Mouse (Mus musculus) CH12F3 (cell line): ENCODE measurements around the gene Arid5b.

Source experiments
- in situ Hi-C: fragments of 300-500 bp; cut with MboI; formaldehyde crosslinking; loops from 2 replicates; pipeline ENCODE4 v1.14.3; 2020; ENCODE audit warnings: low sequenced_read_pairs

Gene Arid5b

DNA sequence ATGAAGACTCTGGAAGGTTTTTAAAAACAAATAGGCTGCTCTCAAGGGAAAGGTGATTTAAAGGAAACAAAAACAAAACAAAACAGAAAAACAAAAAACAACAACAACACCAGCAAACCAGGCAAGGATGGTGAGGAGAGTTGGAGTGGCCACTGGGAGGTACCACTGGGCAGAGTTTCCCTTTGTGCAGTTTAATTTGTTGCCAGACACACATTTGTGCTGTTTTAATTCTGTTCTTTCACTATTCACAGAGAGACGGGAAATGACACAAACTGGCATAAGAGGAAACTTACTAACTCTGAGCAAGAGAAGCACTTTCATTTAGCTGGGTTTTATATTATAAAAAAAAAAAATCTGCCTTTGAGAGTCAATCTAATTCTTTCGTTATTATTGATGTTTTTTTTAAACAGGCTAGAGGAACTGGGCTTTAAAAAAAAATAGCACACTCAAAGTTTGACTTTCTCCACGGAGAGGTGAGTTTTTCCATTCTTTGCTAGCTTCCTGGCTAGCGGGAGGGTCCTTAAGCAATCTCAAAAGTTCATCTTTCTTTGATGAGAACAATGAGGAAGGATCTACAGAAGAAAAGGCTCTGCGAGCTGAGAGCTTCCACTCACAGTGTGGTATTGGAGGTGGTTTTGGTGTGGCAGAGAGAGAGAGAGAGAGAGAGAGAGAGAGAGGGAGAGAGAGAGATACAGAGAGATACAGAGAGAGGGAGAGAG, 39.7 kb downstream of the Arid5b start:
- in situ Hi-C loops, result no loop called here

DNA sequence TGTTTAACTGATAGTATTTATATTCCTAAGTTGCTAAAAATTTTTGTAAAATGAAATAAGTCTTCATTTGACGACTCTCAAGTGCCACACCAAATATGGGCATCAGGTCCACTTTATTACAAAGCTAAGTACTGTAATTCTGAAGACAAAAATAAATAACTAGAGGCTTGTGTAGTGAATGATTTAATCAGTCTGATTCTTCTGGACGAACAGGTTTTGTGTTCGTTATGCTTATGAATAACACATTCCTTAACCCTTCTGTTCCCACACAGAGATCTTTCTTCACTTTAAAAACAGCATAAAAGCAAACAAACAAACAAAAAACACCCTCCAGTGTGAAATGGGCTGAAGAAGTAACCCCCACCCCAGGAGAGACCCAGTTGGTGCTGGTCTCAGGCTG, 40.4 kb downstream of the Arid5b start:
- in situ Hi-C loops, result no loop called here

GRCm38 (mm10) chr10:68236956-68237455, 41.5 kb downstream of the Arid5b start:
- in situ Hi-C loops, result no loop called here

GRCm38 (mm10) chr10:68231385-68232182, 47.0 kb downstream of the Arid5b start:
- in situ Hi-C loops, result no loop called here

DNA sequence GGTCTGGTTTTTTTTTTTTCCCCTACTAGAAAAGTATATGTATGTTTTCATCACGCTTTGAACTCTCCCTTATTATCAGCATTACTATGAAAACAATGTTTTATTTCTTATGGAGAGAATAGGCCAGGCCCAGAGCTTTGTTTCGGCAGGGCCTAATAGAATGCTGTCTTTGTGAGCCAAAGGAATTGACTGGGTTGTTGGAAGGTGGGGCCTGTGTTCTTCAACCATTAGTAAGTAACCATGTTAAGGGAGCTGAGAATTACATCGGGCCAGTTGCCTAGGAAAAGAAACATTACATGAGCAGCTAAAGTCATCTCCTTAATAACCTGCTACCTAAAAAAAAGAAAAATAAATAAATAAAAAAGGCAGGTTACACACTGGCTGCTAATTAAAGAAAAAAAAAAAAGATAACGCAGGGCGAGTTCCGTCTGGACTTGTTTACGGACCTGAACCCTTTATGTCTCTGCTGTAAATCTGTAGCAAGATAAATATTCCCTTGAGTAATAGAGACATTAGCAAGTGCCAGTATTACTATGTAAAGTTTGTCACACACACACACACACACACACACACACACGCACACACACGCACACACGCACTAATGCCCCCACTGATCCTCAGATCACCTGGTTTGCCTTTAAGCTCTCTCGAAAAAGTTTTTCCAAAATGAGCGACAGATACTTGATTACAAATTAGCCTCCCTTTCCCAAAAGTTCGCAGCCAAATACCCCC, 47.7 kb downstream of the Arid5b start:
- in situ Hi-C loops, result no loop called here

GRCm38 (mm10) chr10:68229640-68230565, 48.6 kb downstream of the Arid5b start:
- in situ Hi-C loops, result no loop called here

DNA sequence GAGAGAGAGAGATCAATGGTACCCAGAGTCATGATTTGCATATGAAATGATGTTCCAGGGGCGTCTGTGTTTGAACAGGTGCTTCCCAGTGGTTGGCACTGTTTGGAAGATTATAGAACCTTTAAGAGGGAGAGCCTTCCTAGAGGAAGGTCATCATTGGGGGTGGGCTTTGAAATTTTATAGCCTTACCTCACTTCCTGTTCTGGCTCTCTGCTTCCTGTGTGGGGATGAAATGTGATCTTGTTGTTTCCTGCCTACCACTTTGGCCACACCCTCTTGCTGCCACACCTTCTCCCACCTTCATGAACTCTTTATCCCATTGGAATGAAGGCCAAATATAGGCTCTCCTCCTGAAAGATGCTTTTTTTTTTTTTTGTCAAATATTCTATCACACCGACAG, 55.9 kb downstream of the Arid5b start:
- in situ Hi-C loops, result no loop called here

DNA sequence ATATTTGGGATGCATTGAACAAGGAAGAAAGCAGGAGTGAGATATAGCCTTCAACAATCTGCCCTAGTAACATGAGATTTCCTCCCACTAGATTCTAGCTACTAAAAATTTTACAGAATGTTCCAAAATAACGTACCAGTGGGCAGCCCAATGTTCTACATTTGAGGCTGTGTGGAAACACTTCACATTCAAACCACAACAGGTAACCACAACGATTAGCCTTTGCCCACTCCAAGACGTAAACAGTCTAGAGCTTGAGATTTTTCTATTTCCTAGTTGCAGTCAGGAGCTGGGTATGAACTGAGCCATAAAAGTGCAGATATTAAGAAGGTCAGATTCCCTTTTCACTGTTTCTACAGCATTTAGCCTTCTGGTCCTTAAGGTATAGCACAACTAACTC, 56.5 kb downstream of the Arid5b start:
- in situ Hi-C loops, result no loop called here

- in situ Hi-C loops, result no loop called here
Measured at GRCm38 (mm10) chr10:68219327-68219726, 59.2 kb downstream of the Arid5b start.

DNA sequence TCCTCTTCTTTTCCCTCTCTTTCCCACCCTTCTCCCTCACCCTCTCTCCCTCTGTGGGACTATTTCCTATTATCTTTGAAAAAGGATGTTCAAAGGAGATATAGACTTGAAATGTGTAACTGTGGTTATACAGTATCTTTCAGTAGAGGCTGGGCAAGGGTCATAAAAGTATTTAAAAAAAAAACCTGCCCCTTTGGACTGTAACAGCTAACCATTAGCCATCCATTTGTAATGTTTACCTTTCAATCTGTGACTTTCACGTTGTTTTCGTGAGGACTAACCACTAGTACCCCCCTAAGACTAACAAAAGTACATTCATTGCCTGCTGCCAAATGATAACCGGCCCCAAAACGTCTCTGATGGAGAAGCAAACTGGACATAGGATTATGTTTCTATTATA, 59.9 kb downstream of the Arid5b start:
- in situ Hi-C loops, result no loop called here

- in situ Hi-C loops, result no loop called here
Measured at GRCm38 (mm10) chr10:68214809-68215468, 63.6 kb downstream of the Arid5b start.

DNA sequence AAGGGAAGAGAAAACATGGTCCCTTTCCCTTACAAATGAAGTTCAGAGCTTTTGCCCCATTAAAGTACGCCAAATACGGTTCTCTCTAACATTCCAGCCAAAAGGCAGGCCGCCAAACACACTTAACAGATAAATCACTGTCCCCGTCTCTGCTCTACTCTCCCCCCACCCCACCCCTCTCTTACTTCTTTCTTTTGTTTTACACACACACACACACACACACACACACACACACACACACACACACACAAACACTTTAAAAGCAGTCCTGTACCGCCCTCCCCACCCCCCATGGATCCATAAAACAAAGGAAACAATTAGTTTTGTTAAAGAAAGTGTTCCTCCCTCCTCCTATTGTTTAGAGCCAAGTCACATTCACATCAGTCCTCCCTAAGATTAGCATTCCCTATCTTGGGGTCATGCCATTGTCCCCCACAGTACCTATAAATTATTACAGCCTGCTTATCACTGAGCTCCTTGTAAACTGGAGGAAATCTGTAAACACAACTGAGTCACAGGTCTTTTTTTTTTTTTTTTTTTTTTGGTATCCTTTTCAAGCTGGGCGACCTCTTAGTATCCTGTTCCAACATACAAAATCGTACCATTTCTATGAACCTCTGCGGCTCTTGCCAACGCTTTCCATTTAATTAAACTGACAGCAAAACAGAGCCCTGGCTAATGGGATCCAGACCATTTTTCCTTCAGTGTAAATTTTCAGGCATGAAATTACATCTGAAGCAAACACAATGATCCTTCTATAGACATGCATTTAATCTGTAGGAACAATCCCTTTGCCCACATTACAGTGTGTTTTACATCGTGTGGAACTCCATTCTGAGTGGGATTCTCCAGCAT, 66.3 kb downstream of the Arid5b start:
- in situ Hi-C loops, result no loop called here

DNA sequence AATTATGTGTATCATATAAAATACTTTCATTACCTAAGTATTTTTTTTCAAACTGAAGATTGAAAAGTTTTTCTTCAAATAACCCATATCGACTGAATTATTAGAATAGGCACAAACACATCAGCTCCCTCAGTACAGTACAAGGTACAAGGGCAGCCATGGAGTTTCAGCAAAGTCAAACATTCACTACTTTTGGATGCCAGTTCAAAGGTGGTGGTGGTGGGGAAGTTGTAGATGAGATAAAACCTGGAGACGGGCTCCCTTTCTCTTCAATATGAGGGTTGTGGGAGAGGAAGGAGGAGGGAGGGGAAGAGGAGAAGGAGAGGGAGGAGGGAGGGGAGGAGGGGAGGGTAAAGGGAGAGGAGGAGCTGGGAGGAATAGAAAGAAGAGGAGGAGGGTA, 67.0 kb downstream of the Arid5b start:
- in situ Hi-C loops, result no loop called here

GRCm38 (mm10) chr10:68210025-68210642, 68.4 kb downstream of the Arid5b start:
- in situ Hi-C loops, result no loop called here

- in situ Hi-C loops, result no loop called here
Measured at GRCm38 (mm10) chr10:68208670-68209065, 69.9 kb downstream of the Arid5b start.

- in situ Hi-C loops, result no loop called here
Measured at GRCm38 (mm10) chr10:68207803-68208669, 70.5 kb downstream of the Arid5b start.

DNA sequence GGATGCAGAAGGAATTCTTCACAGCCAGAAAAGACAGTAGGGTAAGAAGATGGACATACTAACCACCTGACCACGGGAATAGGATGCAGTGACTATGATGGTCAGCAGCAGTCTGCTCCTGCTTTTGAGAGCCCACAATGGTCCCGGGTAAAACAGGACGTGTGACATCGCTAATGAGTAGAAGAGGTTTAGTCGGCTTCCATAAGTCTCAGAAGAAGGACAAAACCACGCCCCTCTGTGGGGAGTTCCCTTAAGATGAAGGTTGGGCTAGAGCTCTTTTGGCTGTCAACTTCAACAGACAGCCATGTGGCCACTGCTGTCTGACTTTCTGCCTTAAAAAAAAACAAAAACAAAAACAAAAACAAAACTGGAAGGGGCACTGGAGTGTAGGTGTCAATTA, 74.1 kb downstream of the Arid5b start:
- in situ Hi-C loops, result no loop called here

DNA sequence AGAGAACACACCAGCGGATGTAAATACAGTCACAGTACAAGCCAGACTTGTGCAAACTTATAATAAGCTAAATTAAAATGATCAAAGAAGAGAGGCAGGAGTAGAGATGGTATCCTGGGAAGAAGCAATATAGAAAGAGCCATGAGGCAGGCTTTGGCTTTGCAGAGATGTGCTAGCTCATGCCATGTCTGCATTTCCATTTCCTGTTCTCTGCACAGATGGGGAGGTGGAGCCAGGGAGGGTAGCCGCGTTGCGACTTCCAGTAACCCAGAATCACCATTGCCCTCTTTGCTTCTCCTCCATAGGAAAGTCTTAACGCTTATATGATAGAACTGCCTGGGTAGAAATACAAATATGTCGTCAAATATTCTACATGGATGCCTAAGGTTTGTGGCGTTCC, 74.7 kb downstream of the Arid5b start:
- in situ Hi-C loops, result no loop called here
